Mouse (Mus musculus) ES-E14 (cell line): ENCODE measurements around the gene Patl2. TPM values are rescaled to one million over a fixed set of nuclear protein-coding genes. Genes with fewer than 3 reads are reported as not detected.
"Not testable (repeated sequence)": the region's sequence is repeated elsewhere in the genome, so short reads cannot be mapped to it uniquely, and the experiment has no call there.

ENCODE experiments used
- DNase-seq: peaks from one replicate; pipeline ENCODE4 v3.0.0-alpha.2; 2013; ENCODE audit warnings: low read depth, low spot score
- H3K27ac ChIP-seq: 2 replicates; pipeline ENCODE4 v1.5.1; 2012; ENCODE audit warnings: low read depth, mild to moderate bottlenecking, low read length, moderate library complexity, mixed read lengths; ENCODE audit not compliant: poor library complexity, insufficient read depth, severe bottlenecking
- H3K36me3 ChIP-seq: 2 replicates; pipeline ENCODE4 v1.6.1; 2012; ENCODE audit warnings: mild to moderate bottlenecking, low read length, moderate library complexity, mixed read lengths; ENCODE audit not compliant: control insufficient read depth, poor library complexity, insufficient read depth, severe bottlenecking
- H3K4me1 ChIP-seq, 2 experiments: fragments of 150-350 bp in 1 of 2; sonication (generic) in 1 of 2; 2 replicates each; pipeline ENCODE4 v1.6.1; 2012; ENCODE audit warnings: low read length in 2 of 2, mild to moderate bottlenecking in 1 of 2, mixed read lengths in 1 of 2; ENCODE audit not compliant: control insufficient read depth in 2 of 2, insufficient read depth in 2 of 2, poor library complexity in 1 of 2
- H3K4me3 ChIP-seq, 2 experiments: fragments of 150-350 bp in 1 of 2; sonication (generic) in 1 of 2; 2 replicates each; pipeline ENCODE4 v1.5.1; 2012; ENCODE audit warnings: low read length in 2 of 2, low read depth in 1 of 2, mild to moderate bottlenecking in 1 of 2, mixed read lengths in 1 of 2; ENCODE audit not compliant: insufficient read depth in 1 of 2, poor library complexity in 1 of 2, severe bottlenecking in 1 of 2
- H3K9ac ChIP-seq: 2 replicates; pipeline ENCODE4 v1.6.1; 2012; ENCODE audit warnings: low read depth, mild to moderate bottlenecking, low read length, mixed read lengths; ENCODE audit not compliant: poor library complexity, insufficient read depth, severe bottlenecking
- H3K9me3 ChIP-seq: fragments of 150-350 bp; sonication (generic); 2 replicates; pipeline ENCODE4 v1.6.1; 2012; ENCODE audit warnings: low read depth, mild to moderate bottlenecking, low read length; ENCODE audit not compliant: control insufficient read depth, insufficient read depth
- CHD2 ChIP-seq: IDR thresholded peaks from 2 replicates; pipeline ENCODE4 v1.6.1; 2014; ENCODE audit warnings: mild to moderate bottlenecking, low read depth, low read length, inconsistent platforms
- HCFC1 ChIP-seq: IDR thresholded peaks from 2 replicates; pipeline ENCODE4 v1.6.1; 2012; ENCODE audit warnings: low read length, inconsistent platforms, borderline replicate concordance; ENCODE audit not compliant: insufficient read depth
- MAFK ChIP-seq: IDR thresholded peaks from 2 replicates; pipeline ENCODE4 v1.6.1; 2014; ENCODE audit warnings: mild to moderate bottlenecking, low read depth, low read length, inconsistent platforms; ENCODE audit not compliant: insufficient read depth
- ZC3H11A ChIP-seq: IDR thresholded peaks from 2 replicates; pipeline ENCODE4 v1.6.1; 2012; ENCODE audit warnings: low read depth, mild to moderate bottlenecking, inconsistent platforms, low read length, borderline replicate concordance
- ZNF384 ChIP-seq: IDR thresholded peaks from 2 replicates; pipeline ENCODE4 v1.6.1; 2012; ENCODE audit warnings: low read depth, low read length, inconsistent platforms
- in situ Hi-C, 2 experiments: fragments of 600-800 bp; cut with MboI; formaldehyde crosslinking; loops; one replicate each; pipeline ENCODE4 v1.15.1; 2025; ENCODE audit warnings: low sequenced_read_pairs in 2 of 2, inconsistent platforms in 1 of 2; ENCODE audit not compliant: unreplicated experiment in 2 of 2
- total RNA-seq: library from RNA; depleted of rRNA; stranded (reverse); fragments of 300-350 nt; gene quantifications from 2 replicates; pipeline ENCODE4 v1.2.3, GENCODE M21; 2012

Gene Patl2
- total RNA-seq, 1 experiment: 1.3 TPM

- no peak for TF ChIP-seq CHD2
- peak; percentile 99 for TF ChIP-seq MAFK
- TF ChIP-seq ZC3H11A: no peak
- TF ChIP-seq HCFC1: no peak
- no peak for TF ChIP-seq ZNF384
- H3K36me3 ChIP-seq: peaks cover under 1% of the 10 kb centered on the region
- no peaks in the 10 kb centered on the region; a peak in 1 of 4 replicates for H3K4me1 ChIP-seq
- H3K27ac ChIP-seq: no peak overlapping the region
- in situ Hi-C loops: no loop called here
- H3K4me3 ChIP-seq: 0 out of 4 replicates have a peak overlapping the region, but pooled peaks of 1 of the 2 experiments have one; percentile 82
- H3K9ac ChIP-seq: no peak overlapping the region
- no peak for DNase-seq
- H3K9me3 ChIP-seq: no peaks in the 10 kb centered on the region
Observed at GRCm38 (mm10) chr2:122116888-122117287, 69.1 kb downstream of the Patl2 start.

GRCm38 (mm10) chr2:122109714-122110113, 76.3 kb downstream of the Patl2 start:
- H3K36me3 ChIP-seq: peaks cover 9% of the 10 kb centered on the region
- in situ Hi-C loops: no loop called here

GRCm38 (mm10) chr2:122108101-122108500, 77.9 kb downstream of the Patl2 start:
- TF ChIP-seq ZNF384 (no peak), MAFK (no peak), HCFC1 (no peak), CHD2 (no peak), ZC3H11A (no peak)
- H3K36me3 ChIP-seq: peaks cover 11% of the 10 kb centered on the region
- H3K9me3 ChIP-seq: no peaks in the 10 kb centered on the region
- H3K4me1 ChIP-seq: no peaks in the 10 kb centered on the region
- no peak for DNase-seq
- H3K27ac ChIP-seq: no peak overlapping the region
- H3K4me3 ChIP-seq: no peak overlapping the region
- in situ Hi-C loops: no loop called here
- H3K9ac ChIP-seq: no peak overlapping the region

More at GRCm38 (mm10) chr2:122109714-122110113, 76.3 kb downstream of the Patl2 start:
- no peak overlapping the region for H3K27ac ChIP-seq
- no peak for DNase-seq
- H3K4me3 ChIP-seq: no peak overlapping the region
- H3K4me1 ChIP-seq: no peaks in the 10 kb centered on the region
- no peaks in the 10 kb centered on the region for H3K9me3 ChIP-seq
- TF ChIP-seq MAFK (no peak), CHD2 (no peak), HCFC1 (no peak), ZNF384 (no peak), ZC3H11A (no peak)
- H3K9ac ChIP-seq: no peak overlapping the region

GRCm38 (mm10) chr2:122102070-122102469, 83.9 kb downstream of the Patl2 start:
- in situ Hi-C loops: no loop called here
- peaks cover 22% of the 10 kb centered on the region for H3K36me3 ChIP-seq

GRCm38 (mm10) chr2:122097686-122098085, 88.3 kb downstream of the Patl2 start:
- H3K4me3 ChIP-seq, H3K4me1 ChIP-seq, DNase-seq, H3K27ac ChIP-seq, H3K9ac ChIP-seq, in situ Hi-C loops, H3K9me3 ChIP-seq: not testable (repeated sequence)
- peaks cover 37% of the 10 kb centered on the region for H3K36me3 ChIP-seq

More at GRCm38 (mm10) chr2:122102070-122102469, 83.9 kb downstream of the Patl2 start:
- peaks cover 2% of the 10 kb centered on the region; the same call in 1 of the 2 replicates for H3K9me3 ChIP-seq
- no peak overlapping the region for H3K27ac ChIP-seq
- no peaks in the 10 kb centered on the region for H3K4me1 ChIP-seq
- TF ChIP-seq CHD2 (no peak), HCFC1 (no peak), ZNF384 (no peak), ZC3H11A (no peak)
- H3K9ac ChIP-seq: no peak overlapping the region
- no peak overlapping the region for H3K4me3 ChIP-seq
- DNase-seq: no peak
